Mouse (Mus musculus) bone marrow, adult 2 months (tissue): ENCODE results near the gene Kcne1. TPM values are rescaled to one million over a fixed set of nuclear protein-coding genes. Genes with fewer than 3 reads are reported as not detected.
A peak's percentile ranks its signal among the peaks of the same experiment; 100 is the strongest.

ENCODE experiments used
- H3K27ac ChIP-seq: fragments of 200-500 bp; 2 replicates; pipeline ENCODE4 v1.5.1; 2012; ENCODE audit warnings: low read depth, mild to moderate bottlenecking, control low read depth, inconsistent platforms, low read length; ENCODE audit not compliant: control insufficient read depth, poor library complexity, insufficient read depth
- H3K4me1 ChIP-seq: fragments of 200-500 bp; 2 replicates; pipeline ENCODE4 v1.6.1; 2011; ENCODE audit warnings: low read length; ENCODE audit not compliant: control insufficient read depth, insufficient read depth
- H3K4me3 ChIP-seq: fragments of 200-500 bp; replicated peaks from 2 replicates; pipeline ENCODE3; 2011; ENCODE audit warnings: mild to moderate bottlenecking, low read depth, low read length, control low read depth; ENCODE audit not compliant: control insufficient read depth
- CTCF ChIP-seq: fragments of 200-500 bp; IDR thresholded peaks from 2 replicates; pipeline ENCODE4 v1.5.1; 2011; ENCODE audit warnings: low read length, control low read depth; ENCODE audit not compliant: control insufficient read depth, insufficient read depth
- POLR2A ChIP-seq: fragments of 200-500 bp; IDR thresholded peaks from 2 replicates; pipeline ENCODE4 v1.6.1; 2011; ENCODE audit warnings: low read depth, mild to moderate bottlenecking, control low read depth, low read length, borderline replicate concordance; ENCODE audit not compliant: control insufficient read depth
- WGBS: fragments of 180-500 bp; shearing (Covaris S2); methylation state at CpG from one replicate; pipeline ENCODE4 v1.1.7; 2018; 5-methylcytosine and 5-hydroxymethylcytosine counted together
- polyA plus RNA-seq: library from polyadenylated mRNA; stranded (reverse); fragments of >200 nt; gene quantifications from 2 replicates; pipeline ENCODE4 v1.2.4, GENCODE M21; 2011; ENCODE audit warnings: low replicate concordance; ENCODE audit not compliant: missing spikeins, insufficient read depth, insufficient read length

Gene Kcne1
- polyA plus RNA-seq: not detected in 2 replicates

GRCm38 (mm10) chr16:92359229-92359628, at the start of gene Kcne1:
Gene Kcne1, minus strand, starts transcription at chr16:92359468.
- no peaks in the 10 kb centered on the region; the same call in 1 of the 2 replicates for H3K4me1 ChIP-seq
- no peak within 1 kb of the TSS for H3K4me3 ChIP-seq
- 68% methylated on average over 9 of the region's 9 CpGs for WGBS
- TF ChIP-seq CTCF: no peak
- no peak for TF ChIP-seq POLR2A
- no peak within 1 kb of the TSS for H3K27ac ChIP-seq

GRCm38 (mm10) chr16:92407883-92408282, 48.6 kb upstream of the Kcne1 start:
- Histone ChIP-seq H3K27ac (no peak overlapping the region), H3K4me3 (no peak overlapping the region), H3K4me1 (no peaks in the 10 kb centered on the region)
- TF ChIP-seq POLR2A (no peak), CTCF (no peak)
- WGBS: 86% methylated on average over 2 of the region's 2 CpGs

GRCm38 (mm10) chr16:92404141-92404540, 44.9 kb upstream of the Kcne1 start:
- Histone ChIP-seq H3K27ac (no peak overlapping the region), H3K4me3 (no peak overlapping the region), H3K4me1 (no peaks in the 10 kb centered on the region)
- TF ChIP-seq CTCF: no peak
- TF ChIP-seq POLR2A: no peak
- 78% methylated on average over 2 of the region's 2 CpGs for WGBS

- no peak for TF ChIP-seq POLR2A
- no peak for TF ChIP-seq CTCF
- Histone ChIP-seq H3K4me3 (no peak overlapping the region), H3K27ac (no peak overlapping the region), H3K4me1 (no peaks in the 10 kb centered on the region)
- 80% methylated on average over 10 of the region's 10 CpGs for WGBS
These were observed 43.8 kb upstream of the Kcne1 start for GRCm38 (mm10) chr16:92403069-92403468.

GRCm38 (mm10) chr16:92402216-92402615, 42.9 kb upstream of the Kcne1 start:
- no peak overlapping the region for H3K27ac ChIP-seq
- WGBS: 68% methylated on average over 8 of the region's 8 CpGs
- TF ChIP-seq CTCF: no peak
- TF ChIP-seq POLR2A: no peak
- no peaks in the 10 kb centered on the region for H3K4me1 ChIP-seq
- H3K4me3 ChIP-seq: no peak overlapping the region

GRCm38 (mm10) chr16:92401206-92401605, 41.9 kb upstream of the Kcne1 start:
- Histone ChIP-seq H3K4me1 (no peaks in the 10 kb centered on the region), H3K4me3 (no peak overlapping the region), H3K27ac (no peak overlapping the region)
- no peak for TF ChIP-seq CTCF
- TF ChIP-seq POLR2A: no peak
- WGBS: 55% methylated on average over 10 of the region's 10 CpGs

- no peak for TF ChIP-seq POLR2A
- TF ChIP-seq CTCF: no peak
- Histone ChIP-seq H3K4me1 (no peaks in the 10 kb centered on the region), H3K27ac (no peak overlapping the region), H3K4me3 (peak overlapping the region; percentile 11)
- WGBS: 4% methylated on average over 37 of the region's 37 CpGs
These were observed 40.5 kb upstream of the Kcne1 start for GRCm38 (mm10) chr16:92399490-92400458.

- 86% methylated on average over 6 of the region's 6 CpGs for WGBS
- TF ChIP-seq POLR2A: no peak
- no peak for TF ChIP-seq CTCF
- H3K4me3 ChIP-seq: no peak overlapping the region
These were observed 39.4 kb upstream of the Kcne1 start for GRCm38 (mm10) chr16:92398574-92399118.

More at GRCm38 (mm10) chr16:92398574-92399118, 39.4 kb upstream of the Kcne1 start:
- no peak overlapping the region for H3K27ac ChIP-seq
- H3K4me1 ChIP-seq: no peaks in the 10 kb centered on the region
